Mouse (Mus musculus) testis, adult 2 months (tissue): Measurements from ENCODE around the gene Usp22.

Source experiments
- CTCF ChIP-seq: fragments of 200-500 bp; IDR thresholded peaks from 2 replicates; pipeline ENCODE4 v1.5.1; 2012; ENCODE audit warnings: low read depth, mild to moderate bottlenecking, inconsistent platforms, low read length, moderate library complexity; ENCODE audit not compliant: control insufficient read depth, insufficient read depth, insufficient replicate concordance
- POLR2A ChIP-seq: fragments of 200-500 bp; IDR thresholded peaks from 2 replicates; pipeline ENCODE4 v1.6.1; 2012; ENCODE audit warnings: low read depth, mild to moderate bottlenecking, inconsistent platforms, low read length, moderate library complexity; ENCODE audit not compliant: control insufficient read depth

GRCm38 (mm10) chr11:61122769-61123288 lies 52.0 kb downstream of the Usp22 start:
- TF ChIP-seq CTCF (no peak), POLR2A (no peak)
